Mouse (Mus musculus): Measurements from ENCODE around the gene Tex21.

The Tex21 gene

DNA sequence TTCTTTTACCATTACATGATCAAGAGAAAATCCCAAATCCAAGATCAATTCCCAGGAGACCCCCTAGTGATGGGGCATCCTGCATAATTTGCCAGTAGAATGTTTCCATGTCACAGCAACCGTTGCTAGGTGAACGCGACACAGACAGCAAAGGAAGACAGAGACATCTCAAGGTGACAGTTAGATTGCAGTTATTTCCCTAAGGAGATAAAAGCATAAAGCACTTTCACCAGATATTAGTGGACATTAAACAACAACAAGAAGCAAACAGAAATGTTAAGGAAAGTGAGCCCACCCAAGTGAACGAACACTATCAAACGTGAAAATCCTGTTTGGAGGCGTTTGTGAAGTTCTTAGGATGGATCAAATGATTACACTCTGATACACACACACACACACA, at the start of gene Tex21:
TSS of gene Tex21 (minus strand) at position 101 of the 400 bp plus-strand sequence.
- no peak for DNase-seq

DNA sequence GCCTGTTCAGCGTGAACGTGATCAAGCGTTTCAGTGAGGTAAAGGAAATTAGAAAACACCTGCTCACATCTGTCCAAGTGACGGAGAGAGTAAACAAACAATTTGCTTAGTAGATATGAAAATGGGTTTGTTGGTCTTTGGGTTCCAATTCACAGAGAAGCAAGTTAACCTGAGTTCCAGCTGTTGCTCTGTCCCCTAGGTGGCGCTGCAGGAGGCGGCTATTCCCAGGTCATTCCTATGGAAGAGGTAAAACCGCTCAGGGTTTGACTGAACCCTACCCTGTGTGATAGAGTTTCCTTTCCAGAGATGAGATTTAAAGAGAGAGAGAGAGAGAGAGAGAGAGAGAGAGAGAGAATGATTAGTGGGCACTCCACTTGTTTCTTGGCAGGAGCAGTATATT, 46.6 kb upstream of the Tex21 start:
- DNase-seq, result peak; percentile 58

DNA sequence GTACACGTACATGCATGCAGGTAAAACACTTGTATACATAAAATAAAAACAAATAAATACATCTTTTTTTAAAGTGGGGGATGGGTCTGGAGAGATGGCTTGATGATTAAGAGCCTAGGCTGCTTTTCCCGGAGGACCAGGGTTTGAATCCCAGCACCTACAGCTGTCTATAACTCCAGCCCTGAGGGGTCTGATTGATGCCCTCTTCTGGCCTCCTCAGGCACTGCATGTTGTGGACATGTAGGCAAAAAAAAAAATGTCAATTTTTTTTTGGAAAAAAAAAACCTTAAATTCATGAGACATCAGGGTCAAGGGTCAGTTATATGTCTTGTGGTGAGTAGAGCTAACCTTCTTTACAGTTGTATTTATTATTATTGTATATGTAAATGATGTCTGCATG, 43.7 kb upstream of the Tex21 start:
- no peak for DNase-seq

DNA sequence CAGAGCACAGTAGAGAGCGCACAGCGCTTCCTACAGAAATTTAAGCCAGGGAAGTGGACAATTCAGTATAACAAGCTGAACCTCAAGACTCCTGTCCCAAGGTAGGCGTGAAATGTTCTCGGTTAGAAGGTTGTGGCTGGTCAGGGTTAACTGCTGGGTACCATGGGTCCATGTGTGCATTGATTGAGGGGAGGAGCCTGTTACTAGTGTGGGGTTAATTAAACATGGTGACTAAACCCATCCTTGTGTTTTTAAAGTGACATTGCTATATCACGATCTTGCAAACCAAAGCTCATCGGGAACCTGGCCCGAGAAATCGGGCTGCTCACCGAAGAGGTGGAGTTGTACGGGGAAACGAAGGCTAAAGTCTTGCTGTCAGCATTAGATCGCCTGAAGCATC, 42.9 kb upstream of the Tex21 start:
- no peak for DNase-seq

DNA sequence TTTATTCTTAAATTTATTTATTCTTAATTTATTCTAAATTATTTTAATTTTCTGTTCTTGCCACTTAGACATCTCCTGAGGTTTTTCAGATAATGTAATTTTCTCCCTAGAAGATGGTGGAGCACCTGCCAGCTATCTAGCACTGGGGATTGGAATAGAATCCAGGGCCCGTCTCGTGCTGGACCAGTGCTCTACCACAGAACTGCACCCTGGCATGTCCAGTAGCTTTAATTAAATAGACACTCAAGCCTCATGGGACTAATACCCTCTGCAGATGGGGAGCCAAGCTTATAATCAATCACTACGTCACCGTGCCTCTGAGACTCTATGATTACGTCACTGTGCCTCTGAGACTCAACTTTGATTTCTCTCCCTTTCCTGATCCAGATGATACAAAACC, 41.9 kb upstream of the Tex21 start:
- DNase-seq, result no peak

DNA sequence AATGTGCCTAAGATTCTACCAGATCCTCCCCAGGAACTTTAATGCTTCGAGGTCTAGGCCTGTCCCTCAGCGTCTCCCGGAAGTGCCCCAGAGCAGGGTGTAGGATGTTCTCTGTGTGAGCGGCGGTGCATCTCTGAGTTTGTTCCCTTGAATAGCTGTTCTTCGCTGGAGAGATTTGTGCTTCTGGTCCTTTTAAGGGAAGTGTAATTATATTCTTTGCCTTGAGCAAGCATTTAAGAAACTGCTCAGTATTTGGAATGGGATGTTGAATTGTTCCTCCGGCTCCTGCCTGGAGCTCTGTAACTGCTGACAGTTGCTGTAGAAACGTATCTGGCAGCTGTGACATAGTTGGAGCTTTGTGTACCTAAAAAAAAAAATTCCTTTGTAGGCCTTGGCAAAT, 41.4 kb upstream of the Tex21 start:
- no peak for DNase-seq

DNA sequence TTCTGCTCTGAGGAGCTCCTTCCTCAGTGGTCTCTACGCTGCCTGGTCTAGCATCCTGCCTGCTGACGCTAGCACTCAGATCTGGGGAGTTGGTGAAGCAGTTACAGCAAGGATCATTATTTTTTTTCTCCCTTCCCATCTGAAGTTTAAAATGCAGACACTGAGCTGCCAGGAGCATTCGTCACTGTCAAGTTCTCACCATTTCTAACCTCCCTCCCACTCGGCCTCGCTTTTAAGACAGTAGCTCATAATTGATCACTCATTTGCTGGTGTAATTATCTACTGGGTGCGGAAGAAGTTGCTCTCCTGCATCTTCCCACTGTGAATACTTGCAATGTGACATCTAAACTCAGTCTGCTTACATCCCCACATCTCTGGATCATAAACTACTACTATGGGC, 38.9 kb upstream of the Tex21 start:
- no peak for DNase-seq

DNA sequence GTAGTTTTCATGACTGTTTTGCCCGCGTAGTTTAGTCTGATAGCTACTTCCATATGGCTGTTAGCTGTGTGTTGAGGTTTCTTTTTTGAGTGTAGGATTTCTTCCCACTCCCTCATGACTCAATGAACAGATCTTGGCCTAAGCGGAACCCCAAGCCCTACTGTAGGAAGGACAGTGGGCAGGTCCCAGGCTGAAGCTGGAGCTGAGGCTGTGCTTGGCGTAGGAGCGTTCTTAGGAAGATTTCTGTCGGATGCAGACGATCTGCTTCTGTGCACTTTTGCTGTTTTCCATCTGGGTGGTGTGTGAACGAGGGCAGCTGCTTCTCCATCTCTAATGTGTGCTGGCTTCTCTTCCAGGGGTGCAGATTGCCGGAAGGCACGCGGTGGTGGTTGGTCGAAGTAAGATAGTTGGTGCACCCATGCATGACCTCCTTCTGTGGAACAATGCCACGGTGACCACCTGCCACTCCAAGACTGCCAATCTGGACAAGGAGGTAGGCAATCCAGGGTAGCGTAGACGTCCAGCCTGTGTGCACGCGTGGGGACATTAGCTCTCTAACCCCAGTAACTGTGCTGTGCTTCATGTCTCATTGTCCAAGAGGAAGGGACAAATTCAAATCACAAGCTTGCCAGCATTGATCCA, 36.1 kb upstream of the Tex21 start:
- DNase-seq, result no peak

DNA sequence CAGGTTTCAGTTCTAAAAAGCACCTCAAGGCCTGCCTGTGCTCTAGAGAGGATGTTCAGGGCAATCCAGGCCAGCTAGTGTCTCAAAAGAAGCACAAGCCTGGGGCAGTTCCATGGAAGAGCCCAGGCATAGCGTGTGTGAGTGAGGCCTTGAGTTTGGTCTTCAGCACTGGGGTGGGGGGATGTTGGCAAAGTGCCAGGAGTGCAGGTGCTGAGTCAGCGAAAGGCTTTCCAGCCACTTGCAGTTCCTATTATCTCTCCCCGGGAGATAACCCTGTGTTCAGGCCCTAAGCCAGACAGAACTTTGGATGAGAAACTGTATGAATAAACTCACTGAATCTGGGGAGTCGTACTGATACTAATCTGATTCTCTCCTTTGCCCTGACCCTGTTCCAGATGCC, 35.6 kb upstream of the Tex21 start:
- DNase-seq, result no peak

DNA sequence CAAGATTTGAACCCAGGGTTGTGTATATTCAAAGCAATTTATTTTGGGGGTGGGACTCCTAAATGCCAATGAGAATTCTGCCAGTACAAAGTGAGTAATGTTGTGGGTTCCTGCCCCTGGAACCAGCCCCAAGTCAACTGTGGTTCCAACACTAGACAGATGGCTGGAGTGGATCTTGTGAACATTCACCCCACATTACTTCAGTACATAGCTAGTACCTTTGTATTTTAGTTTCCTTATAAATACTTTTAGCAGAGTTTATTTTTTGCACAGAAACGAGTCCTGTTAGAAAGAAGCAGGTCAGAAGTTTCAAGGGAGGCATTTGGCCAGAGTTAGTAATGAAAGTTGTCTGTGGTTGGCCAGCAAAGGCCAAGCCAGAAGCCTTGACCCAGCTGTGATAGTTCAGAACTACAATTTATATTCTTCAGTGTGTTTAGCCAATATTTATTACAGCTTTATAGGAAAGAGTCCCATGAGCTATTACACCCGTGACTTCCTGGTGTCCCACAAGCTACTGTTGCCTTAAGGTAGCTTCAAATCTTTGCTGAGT, 34.6 kb upstream of the Tex21 start:
- DNase-seq, result no peak

DNA sequence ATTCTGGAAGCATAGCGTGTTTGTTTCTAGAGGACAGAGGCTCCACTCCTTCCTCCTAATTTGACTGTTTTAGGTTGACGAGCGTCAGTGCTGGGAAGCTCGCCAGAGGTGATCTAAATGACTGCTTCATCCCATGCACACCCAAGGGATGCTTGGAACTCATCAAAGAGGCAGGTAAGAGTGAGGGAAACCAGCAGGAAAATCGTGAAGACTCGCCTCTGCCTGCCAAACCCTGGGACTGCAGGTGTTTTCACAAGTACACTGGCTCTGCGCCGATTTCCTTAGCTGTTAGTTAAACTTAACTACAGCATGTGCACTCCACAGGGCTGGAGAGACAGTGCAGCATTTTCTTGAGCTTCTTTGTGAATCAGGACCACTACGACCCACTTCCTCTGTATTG, 34.0 kb upstream of the Tex21 start:
- DNase-seq, result no peak

DNA sequence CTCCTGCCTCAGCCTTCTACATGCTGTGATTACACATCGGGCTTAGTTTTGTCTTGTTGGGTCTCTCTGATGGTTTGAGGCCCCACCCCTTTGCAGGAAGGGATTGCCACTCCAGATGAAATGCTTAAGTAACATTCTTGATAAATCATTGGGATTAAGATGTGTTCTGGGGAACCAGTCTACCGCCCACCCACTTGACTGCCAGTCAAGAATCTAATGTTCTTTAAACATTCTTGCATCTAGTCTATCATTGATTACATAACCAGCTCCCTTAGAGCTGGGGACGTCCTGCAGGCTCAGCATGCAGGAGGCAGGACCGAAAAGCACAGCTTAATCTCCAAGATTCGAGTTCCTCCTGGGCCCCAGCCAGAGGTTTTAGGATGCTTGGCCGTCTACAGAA, 31.7 kb upstream of the Tex21 start:
- no peak for DNase-seq

DNA sequence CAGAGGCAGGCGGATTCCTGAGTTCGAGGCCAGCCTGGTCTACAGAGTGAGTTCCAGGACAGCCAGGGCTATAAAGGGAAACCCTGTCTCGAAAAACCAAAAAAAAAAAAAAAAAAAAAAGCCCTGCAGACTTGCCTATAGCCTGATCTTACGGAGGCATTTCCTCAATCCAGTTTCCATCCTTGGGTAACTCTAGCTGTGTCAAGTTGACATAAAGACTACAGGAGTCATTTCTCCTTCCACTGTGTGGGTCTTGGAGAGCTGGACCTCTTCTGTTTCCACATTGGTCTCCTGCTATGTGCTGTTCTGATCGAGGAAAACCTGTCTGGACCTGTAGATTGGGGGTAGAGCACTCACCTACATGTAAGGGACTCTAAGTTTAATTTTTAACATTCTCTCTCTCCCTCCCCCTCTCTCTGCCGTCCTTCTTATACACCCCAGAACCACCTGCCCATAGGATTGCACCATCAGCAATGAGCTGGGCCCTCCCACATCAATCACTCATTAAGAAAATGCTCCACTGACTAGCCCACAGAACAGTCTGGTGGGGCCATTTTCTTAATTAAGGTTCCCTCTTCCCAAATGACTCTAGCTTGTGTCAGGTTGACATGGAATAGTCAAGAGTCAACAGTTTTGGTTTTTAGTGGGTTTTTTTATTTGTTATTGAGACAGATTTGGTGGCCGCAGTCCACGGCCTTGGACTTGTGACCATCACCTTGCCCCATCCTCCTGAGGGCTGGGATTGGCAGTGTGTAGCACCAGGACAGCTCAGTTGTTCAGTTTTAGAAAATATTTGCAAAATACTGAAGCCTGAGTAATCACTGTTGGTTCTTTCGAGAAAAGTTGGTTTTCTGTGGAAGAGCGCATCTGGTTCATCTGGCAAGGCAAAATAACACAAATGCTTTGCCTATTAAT, 26.3 kb upstream of the Tex21 start:
- DNase-seq, result no peak

DNA sequence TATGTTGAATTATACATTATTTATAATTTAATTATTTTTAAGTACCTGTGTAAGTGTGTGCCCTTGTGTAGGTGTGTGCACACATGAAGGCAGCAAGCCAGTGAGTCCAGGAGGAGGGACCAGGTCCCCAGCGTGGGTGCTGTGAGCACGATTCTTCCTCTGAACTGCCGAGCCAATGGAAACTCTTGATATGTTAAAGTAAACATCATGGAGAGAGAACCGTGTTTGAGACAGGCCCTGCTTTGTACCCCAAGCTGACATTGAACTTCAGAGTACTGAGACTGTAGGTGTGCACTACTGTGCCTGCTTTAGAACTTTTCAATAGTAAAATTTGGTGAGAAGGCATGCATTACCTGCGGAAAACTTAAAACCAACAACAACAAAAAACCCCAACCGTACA, 25.0 kb upstream of the Tex21 start:
- DNase-seq, result no peak

DNA sequence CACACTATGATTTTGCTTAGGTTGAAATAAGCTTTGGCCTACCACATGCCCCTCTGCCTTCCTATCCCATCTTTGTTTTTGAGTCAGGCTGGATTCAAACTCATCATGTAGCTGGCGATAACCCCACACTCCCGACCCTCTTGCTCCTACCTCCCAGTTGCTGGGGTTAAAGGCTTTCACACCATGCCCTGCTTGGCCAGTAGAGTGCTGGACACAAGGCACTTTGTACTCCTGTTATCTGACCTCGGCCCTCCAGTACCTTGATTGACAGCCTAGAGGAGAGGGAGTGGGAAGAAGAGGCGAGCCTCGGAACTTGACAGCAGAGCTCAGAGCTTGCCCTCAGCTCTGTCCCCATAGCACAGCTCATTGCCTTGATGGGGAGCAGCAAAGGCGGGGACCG, 22.6 kb upstream of the Tex21 start:
- no peak for DNase-seq

DNA sequence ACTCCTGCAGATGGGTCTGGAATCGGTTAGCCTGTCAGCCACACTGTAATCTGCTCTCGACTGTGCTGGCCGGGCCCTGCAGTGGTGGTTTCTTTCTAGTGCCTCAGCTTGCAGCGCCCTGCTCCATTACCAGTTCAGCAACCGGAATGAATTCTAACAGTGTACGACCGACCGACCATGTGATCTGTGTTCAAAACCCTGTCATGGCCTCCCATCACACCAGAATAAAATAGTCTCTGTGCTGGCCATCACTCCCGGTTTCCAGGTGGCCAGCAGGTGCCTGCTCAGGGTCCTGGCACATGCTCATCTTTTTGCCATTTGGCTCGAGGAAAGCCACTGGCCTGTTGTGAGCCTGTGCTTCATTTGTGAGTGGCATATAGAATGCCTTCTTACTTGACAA, 22.1 kb upstream of the Tex21 start:
- no peak for DNase-seq

DNA sequence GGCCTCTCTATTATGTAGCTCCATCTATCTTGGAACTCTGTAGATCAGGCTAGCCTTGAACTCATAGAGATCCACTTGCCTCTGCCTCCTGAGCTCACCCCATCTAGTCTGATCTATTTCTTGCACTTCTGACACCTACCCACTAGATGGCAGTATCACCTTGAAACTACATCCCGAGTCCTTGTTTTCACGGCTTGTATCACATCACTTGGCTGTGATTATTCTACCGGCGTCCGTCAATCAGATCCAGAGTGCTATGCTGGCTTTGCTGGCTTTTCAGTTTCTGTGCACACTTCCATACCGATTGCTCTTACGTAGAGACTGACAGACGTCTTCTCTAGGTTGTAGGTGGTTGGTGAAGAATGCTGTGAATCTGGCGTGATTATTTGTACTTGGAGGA, 20.3 kb upstream of the Tex21 start:
- DNase-seq, result peak; percentile 62

DNA sequence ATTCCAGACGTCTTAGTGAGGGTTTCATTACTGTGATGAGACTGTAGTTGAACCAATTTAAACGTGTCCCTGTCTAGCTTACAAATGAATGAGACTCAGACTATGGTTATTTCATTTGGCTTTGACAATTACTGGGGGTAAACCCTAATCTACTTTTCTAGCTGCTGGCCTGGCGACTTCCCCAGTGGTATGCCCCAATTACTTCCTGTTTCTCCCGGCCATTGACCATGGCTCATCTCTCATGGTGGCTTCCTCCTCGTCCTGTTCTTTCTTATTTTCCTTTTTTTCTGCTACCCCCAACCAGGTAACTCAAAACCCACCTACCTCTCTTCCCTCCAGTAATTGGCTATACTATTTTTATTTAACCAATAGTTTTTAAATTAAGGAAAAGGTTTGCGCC, 18.5 kb upstream of the Tex21 start:
- DNase-seq, result no peak

DNA sequence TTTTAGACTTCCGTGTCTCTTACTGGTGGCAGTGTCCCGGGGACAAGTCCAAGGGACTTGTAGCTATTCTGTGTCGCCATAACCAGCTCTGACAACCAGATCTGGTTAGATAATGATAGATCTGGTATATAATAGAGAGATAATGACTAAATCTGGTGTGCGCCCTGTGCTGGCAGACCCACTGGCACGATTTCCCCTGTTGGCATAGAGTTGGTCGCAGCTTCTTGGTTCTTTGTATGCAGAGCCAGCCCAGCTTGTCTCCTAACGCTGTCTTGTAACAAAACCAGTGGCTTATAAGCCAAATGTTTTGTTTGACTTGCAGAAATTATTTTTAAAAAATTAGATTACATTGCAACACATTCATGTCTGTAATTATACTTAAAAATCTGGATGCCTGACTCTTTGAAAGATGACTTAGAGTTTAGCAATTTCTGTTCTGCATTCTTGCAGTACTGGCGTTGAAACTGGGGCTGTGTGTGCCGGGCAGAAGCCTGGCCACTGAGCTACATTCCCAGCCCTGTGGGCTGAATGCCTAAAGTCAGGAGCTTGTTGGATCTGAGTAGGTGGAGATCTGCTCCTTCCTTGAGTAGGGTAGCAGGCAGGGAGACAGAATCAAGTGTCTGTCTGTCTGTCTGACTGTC, 17.9 kb upstream of the Tex21 start:
- DNase-seq, result no peak

DNA sequence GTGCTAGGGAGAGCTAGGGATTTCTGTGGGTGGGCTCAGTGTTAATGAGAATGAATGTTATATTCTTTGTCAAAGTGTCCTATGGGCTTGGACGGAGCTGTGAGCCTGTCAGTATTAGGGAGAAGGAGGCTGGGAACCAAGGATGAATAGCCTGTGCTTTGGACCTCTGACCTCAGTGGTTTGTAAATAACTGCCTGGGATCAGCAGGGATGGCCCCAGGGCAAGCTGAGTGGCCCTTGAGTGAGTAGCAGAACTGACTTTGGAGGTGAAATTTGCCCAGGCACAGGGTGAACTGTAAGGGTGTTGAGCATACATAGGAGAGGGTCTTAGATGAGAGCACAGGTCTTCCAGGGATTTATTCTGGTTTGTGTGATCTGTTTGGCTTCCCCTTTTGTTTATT, 17.3 kb upstream of the Tex21 start:
- peak; percentile 77 for DNase-seq

DNA sequence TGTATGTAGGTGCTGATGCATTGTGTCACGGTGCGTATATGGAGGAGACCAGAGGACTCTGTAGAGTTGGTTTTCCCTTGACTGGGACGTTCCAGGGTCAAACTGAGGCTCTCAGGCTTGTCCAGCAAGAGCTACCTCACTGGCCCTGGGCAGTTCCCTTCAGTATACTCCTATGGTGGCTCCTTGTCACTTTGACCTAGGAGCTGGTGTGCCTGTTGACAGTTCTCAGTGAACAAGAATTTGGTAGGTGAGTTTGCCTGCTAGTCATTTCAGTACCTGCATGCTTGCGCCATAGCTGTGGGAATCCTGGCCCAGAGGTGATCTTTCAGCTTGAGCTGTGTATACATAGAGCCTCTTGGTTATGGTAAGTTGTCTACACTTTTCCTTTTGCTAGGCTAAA, 16.4 kb upstream of the Tex21 start:
- no peak for DNase-seq

DNA sequence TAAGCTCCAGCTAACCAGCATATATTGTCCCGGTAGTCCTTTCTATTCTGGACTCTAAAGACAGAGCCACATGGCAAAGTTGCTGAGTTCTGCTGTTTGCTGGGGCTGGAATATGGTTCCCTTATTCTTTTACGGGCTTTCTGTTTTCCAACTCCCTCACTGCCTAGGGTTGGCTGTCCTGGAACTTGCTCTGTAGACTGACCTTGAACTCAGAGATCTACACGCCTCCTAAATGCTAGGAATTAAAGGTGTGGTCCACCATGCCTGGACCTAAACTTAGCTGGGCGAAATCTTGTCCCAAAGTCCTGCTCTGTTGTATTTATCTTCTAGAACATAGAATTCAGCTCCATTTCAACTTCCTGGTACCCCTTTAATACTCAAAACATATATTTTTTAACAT, 15.0 kb upstream of the Tex21 start:
- no peak for DNase-seq

DNA sequence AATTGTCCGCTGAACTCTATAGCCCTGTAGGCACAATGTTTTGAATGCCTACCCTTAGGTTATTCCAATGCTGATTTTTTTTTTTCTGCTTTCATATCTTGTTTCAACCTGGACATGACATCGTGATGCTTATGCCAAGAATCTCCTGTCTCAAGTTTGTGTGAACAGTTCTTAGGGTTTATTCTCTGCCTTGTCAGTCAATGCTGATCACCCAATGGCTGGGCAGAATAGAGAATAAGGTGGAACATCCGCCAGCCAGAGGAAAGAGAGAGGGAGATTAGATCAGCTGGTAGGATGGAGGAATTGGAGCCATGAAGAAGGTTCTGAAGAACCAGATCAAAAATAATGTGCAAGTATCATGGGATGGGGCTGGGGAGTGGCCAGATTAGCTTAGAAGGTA, 14.1 kb upstream of the Tex21 start:
- DNase-seq, result no peak

All from kidney, adult 9 months (tissue).